Mouse (Mus musculus) small intestine, adult 2 months (tissue): ENCODE results near the gene Adam23.

Source experiments
- CTCF ChIP-seq: fragments of 200-500 bp; IDR thresholded peaks from 2 replicates; pipeline ENCODE4 v1.5.1; 2012; ENCODE audit warnings: low read depth, mild to moderate bottlenecking, control low read depth, inconsistent platforms, low read length, moderate library complexity, mixed read lengths; ENCODE audit not compliant: insufficient replicate concordance, insufficient read length; ENCODE audit errors: extremely low read depth
- POLR2A ChIP-seq: fragments of 200-500 bp; IDR thresholded peaks from 2 replicates; pipeline ENCODE4 v1.6.1; 2012; ENCODE audit warnings: low read depth, mild to moderate bottlenecking, control low read depth, inconsistent platforms, low read length, moderate library complexity

DNA sequence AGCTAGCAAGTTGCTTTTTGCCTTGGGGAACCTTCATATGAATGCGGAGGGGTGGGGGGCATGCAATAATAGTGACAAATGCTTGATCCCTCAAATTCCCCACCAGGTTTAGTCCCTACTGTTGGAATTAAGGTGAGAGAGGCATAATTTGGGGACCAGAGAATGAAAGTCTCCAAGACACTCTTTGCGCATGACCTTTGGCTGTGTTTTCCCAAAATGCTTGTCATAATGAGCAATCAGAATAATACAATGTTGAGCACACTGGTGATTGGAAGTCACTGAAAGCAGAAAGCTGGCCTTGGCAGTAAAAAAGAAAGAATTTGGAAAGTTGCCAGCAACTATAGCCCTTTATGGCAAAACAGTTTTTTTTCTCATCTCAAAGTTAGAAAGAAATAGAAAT lies 1.0 kb downstream of the Adam23 start:
- TF ChIP-seq CTCF = no peak
- TF ChIP-seq POLR2A = no peak
